Mouse (Mus musculus): ENCODE results near the gene Slc25a33. TPM values are rescaled to one million over a fixed set of nuclear protein-coding genes. Genes with fewer than 3 reads are reported as not detected.

The Slc25a33 gene
- polyA plus RNA-seq, 1 experiment from 2014 or later, result 48.4 TPM

DNA sequence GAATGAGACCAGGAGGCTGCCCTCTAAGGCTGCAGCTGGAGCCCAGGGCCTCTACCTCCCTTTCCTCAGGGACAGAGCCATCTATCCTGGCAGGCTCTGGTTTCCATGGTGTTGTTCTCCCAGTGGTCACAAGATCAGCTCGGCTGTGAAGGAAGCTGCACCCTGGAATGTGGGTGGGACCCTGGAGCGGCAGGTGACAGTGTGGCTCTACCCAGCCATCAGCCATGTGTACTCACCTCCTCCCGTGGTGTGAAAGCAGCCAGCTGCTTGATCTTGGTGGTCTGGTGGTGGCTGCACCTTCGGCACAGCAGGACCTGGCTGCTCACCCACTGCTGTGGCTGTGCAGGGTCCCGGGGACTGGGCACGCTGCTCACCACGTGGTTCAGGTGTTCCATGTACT lies 43.2 kb downstream of the Slc25a33 start:
- Histone ChIP-seq H3K27ac (ENCODE audit: low read depth, low read length) (no peak overlapping the region), H3K36me3 (ENCODE audit: control insufficient read depth, insufficient read depth, low read length) (peaks cover 36% of the 10 kb centered on the region), H3K4me3 (ENCODE audit: low read depth, low read length) (no peak overlapping the region), H3K4me1 (ENCODE audit: control insufficient read depth, insufficient read depth, low read length) (peaks cover 34% of the 10 kb centered on the region), H3K9ac (replicated peaks; ENCODE audit: low read depth, low read length) (no peak overlapping the region), H3K4me2 (ENCODE audit: low read depth, low read length) (no peak overlapping the region), H3K9me3 (ENCODE audit: control insufficient read depth, low read length) (no peaks in the 10 kb centered on the region), H3K27me3 (ENCODE audit: control insufficient read depth, insufficient read depth, low read length) (no peaks in the 10 kb centered on the region)
- 74% methylated on average over 7 of the region's 7 CpGs for WGBS
- ATAC-seq (ENCODE audit: low read depth), result no peak

DNA sequence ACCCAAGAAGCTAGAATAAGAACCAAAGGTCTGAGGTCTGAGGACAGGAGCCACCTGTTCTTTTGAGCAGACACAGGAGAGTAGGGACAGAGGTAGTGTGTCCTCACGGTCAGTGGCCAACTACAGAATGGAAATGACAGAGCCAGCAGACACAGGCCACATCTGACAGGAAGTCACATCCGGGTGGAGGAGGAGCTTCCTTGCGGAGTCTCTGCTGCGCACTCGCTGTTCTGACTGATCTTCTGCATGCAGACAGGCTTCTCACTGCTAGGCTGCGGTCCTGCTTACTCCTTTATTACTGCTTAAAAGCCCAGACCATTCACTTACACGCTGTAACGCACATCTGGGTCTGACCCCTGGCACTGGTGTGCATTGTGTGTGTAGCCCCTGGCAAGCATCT lies 45.3 kb downstream of the Slc25a33 start:
- Histone ChIP-seq H3K9me3 (ENCODE audit: control insufficient read depth, low read length) (no peaks in the 10 kb centered on the region), H3K27me3 (ENCODE audit: control insufficient read depth, insufficient read depth, low read length) (no peaks in the 10 kb centered on the region), H3K4me1 (ENCODE audit: control insufficient read depth, insufficient read depth, low read length) (peaks cover 16% of the 10 kb centered on the region), H3K4me2 (ENCODE audit: low read depth, low read length) (no peak overlapping the region), H3K27ac (ENCODE audit: low read depth, low read length) (no peak overlapping the region), H3K9ac (replicated peaks; ENCODE audit: low read depth, low read length) (no peak overlapping the region), H3K36me3 (ENCODE audit: control insufficient read depth, insufficient read depth, low read length) (peaks cover 45% of the 10 kb centered on the region), H3K4me3 (ENCODE audit: low read depth, low read length) (no peak overlapping the region)
- ATAC-seq (ENCODE audit: low read depth), result no peak
- WGBS, result 78% methylated on average over 8 of the region's 8 CpGs

DNA sequence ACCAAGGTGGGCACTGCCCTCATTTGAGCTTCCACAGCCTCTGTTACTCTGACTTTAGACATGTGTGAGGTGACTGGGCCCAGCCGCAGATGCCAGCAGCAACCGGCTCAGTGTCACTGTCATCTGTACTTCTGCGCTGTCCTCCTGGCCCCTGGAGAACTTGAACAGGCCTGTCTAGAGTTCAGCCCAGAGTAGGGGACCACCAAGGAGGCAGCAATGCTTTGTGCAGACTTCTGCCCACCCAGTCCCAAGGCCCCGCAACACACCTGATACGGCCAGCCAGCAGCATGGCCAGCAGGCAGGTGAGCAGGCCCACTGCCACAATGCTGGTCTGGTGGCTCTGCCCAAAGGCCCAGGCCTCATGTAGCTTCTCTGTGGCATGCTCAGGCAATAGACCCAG lies 46.4 kb downstream of the Slc25a33 start:
- WGBS, result 95% methylated on average over 5 of the region's 5 CpGs
- H3K4me2 ChIP-seq (ENCODE audit: low read depth, low read length), result no peak overlapping the region
- ATAC-seq (ENCODE audit: low read depth), result no peak
- H3K9me3 ChIP-seq (ENCODE audit: control insufficient read depth, low read length), result no peaks in the 10 kb centered on the region
- no peak overlapping the region for H3K4me3 ChIP-seq (ENCODE audit: low read depth, low read length)
- peaks cover 45% of the 10 kb centered on the region for H3K36me3 ChIP-seq (ENCODE audit: control insufficient read depth, insufficient read depth, low read length)
- H3K9ac ChIP-seq (replicated peaks; ENCODE audit: low read depth, low read length), result no peak overlapping the region
- H3K27me3 ChIP-seq (ENCODE audit: control insufficient read depth, insufficient read depth, low read length), result no peaks in the 10 kb centered on the region
- peaks cover 4% of the 10 kb centered on the region for H3K4me1 ChIP-seq (ENCODE audit: control insufficient read depth, insufficient read depth, low read length)
- H3K27ac ChIP-seq (ENCODE audit: low read depth, low read length), result no peak overlapping the region

DNA sequence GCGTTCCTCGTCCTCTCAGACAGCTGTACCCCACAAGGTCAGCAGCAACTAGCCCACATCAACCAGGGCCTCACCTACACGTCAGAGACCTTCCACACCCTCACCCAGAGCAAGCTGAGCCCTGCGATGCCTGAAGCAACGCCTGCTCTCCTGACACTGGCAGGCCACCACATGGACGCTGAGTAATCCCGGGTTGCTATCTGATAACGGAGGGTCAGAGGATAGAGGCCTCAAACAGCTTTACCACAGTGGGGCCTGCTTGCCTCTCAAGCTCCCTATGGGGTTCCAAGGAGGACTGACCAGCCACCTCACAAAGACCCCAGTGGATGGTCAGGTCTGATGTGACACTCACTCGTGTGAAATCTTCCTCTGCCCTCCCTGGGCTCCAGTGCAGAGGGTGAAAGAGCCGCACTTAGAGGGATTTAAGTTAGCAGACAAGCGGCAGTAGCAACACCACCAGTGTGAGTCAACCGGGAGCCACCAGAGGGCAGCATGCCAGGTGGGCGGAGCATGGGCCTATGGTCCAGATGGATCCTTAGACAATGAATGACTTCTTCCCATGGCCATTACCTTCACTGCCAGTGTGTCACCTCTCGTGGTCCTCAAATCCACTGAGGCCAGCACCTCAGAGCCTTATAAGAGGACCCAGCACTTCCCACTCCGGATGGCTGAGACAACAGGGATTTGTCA lies 48.3 kb downstream of the Slc25a33 start:
- Histone ChIP-seq H3K9ac (replicated peaks; ENCODE audit: low read depth, low read length) (no peak overlapping the region), H3K9me3 (ENCODE audit: control insufficient read depth, low read length) (no peaks in the 10 kb centered on the region), H3K4me1 (ENCODE audit: control insufficient read depth, insufficient read depth, low read length) (no peaks in the 10 kb centered on the region), H3K4me2 (ENCODE audit: low read depth, low read length) (no peak overlapping the region), H3K27me3 (ENCODE audit: control insufficient read depth, insufficient read depth, low read length) (no peaks in the 10 kb centered on the region), H3K36me3 (ENCODE audit: control insufficient read depth, insufficient read depth, low read length) (peaks cover 48% of the 10 kb centered on the region), H3K27ac (ENCODE audit: low read depth, low read length) (no peak overlapping the region), H3K4me3 (ENCODE audit: low read depth, low read length) (no peak overlapping the region)
- 74% methylated on average over 15 of the region's 15 CpGs for WGBS
- no peak for ATAC-seq (ENCODE audit: low read depth)

DNA sequence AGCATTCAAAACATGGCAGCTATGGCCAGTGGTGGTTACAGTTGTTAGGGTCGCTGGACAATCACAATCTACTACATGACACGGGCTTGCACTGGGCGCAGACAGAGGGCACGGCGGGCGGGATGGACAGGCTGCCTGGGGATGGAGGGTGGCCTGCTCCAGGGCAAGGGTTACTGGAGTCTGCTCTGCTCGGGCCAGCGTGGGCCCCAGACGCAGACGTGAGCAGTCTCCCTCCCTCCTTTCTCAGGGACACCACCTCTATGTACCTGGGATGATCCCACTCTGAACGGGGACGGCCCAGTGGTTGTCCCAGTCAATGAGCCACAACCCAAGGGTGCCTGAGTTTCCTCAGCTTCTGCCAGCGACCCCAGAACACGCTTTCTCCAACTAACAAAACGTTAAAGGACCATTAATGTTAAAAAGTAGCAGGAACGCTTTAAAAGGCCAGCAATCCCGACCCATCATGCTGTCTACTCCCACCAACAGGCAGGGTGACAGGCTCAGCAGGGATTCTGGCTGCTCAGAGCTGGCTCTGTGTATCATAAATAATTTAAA lies 49.1 kb downstream of the Slc25a33 start:
- Histone ChIP-seq H3K9me3 (ENCODE audit: control insufficient read depth, low read length) (no peaks in the 10 kb centered on the region), H3K4me2 (ENCODE audit: low read depth, low read length) (no peak overlapping the region), H3K9ac (replicated peaks; ENCODE audit: low read depth, low read length) (no peak overlapping the region), H3K4me3 (ENCODE audit: low read depth, low read length) (no peak overlapping the region), H3K27ac (ENCODE audit: low read depth, low read length) (no peak overlapping the region), H3K36me3 (ENCODE audit: control insufficient read depth, insufficient read depth, low read length) (peaks cover 54% of the 10 kb centered on the region), H3K4me1 (ENCODE audit: control insufficient read depth, insufficient read depth, low read length) (no peaks in the 10 kb centered on the region), H3K27me3 (ENCODE audit: control insufficient read depth, insufficient read depth, low read length) (no peaks in the 10 kb centered on the region)
- ATAC-seq (ENCODE audit: low read depth), result no peak
- WGBS, result 92% methylated on average over 17 of the region's 17 CpGs

DNA sequence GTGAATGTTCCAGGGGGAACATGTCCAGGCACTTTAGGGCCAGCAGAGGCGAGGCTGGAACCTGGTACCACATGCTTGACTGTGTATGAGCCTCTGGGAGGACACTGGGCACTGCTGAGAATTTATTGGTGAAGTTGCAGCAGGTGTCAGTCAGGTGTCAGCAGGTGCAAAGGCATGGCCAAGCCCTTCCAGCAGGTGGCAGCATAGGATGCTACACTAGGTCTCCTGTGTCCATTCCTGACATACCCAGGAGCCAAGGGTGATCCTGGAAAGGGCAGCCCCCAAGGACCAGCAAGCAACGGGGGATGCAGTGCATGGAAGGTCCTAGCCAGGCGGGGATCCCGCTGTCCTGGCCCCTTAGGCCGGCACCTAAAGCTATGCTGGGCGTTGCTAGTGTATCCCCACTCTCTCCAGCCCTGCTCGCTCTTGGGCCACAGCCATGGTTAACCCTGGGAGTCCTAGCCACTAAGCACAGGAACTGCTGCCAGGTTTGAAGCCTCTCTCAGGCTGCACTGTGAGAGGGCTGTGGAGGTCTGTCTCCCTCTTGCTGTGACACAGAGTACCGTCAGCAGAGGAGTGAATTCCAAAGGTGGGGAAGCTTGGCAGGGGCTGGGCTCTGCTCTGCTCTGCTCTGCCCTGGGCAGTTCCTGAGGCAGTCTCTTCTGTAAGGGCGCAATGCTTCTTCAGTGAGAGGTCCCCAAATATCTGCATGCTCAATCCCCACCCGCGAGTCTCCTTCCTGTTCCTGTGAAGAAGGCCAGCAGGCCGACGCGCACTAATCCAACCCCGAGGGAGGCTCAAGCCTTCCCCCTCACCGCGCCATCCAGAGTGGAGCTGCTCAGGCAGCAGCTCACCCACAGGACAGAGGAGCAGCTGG lies 50.0 kb downstream of the Slc25a33 start:
- no peak overlapping the region for H3K4me3 ChIP-seq (ENCODE audit: low read depth, low read length)
- H3K36me3 ChIP-seq (ENCODE audit: control insufficient read depth, insufficient read depth, low read length), result peaks cover 51% of the 10 kb centered on the region
- H3K27me3 ChIP-seq (ENCODE audit: control insufficient read depth, insufficient read depth, low read length), result no peaks in the 10 kb centered on the region
- no peak overlapping the region for H3K9ac ChIP-seq (replicated peaks; ENCODE audit: low read depth, low read length)
- no peak overlapping the region for H3K4me2 ChIP-seq (ENCODE audit: low read depth, low read length)
- H3K27ac ChIP-seq (ENCODE audit: low read depth, low read length), result no peak overlapping the region
- peak; percentile 45; the same call in 1 of the 2 replicates for ATAC-seq (ENCODE audit: low read depth)
- H3K9me3 ChIP-seq (ENCODE audit: control insufficient read depth, low read length), result no peaks in the 10 kb centered on the region
- H3K4me1 ChIP-seq (ENCODE audit: control insufficient read depth, insufficient read depth, low read length), result no peaks in the 10 kb centered on the region
- 71% methylated on average over 17 of the region's 17 CpGs for WGBS

DNA sequence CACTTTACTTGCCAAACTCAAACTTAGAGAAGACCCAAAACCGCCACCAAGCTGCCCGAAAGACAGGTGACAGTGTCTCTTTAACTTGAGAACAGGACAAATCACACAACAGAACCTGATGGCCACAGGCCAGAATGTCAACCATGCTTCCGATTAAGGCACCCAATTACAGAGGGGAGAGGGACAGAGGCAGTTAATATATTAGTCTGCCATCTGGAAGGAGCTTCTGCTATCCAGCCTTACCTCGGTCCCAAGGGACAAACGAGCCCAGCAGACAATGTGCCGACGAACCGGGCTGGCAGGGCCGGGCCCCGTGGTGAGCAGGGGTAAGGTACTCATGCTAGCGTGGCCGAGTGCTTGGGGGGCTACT lies 51.1 kb downstream of the Slc25a33 start:
- Histone ChIP-seq H3K9me3 (ENCODE audit: control insufficient read depth, low read length) (no peaks in the 10 kb centered on the region), H3K4me3 (ENCODE audit: low read depth, low read length) (no peak overlapping the region), H3K4me1 (ENCODE audit: control insufficient read depth, insufficient read depth, low read length) (no peaks in the 10 kb centered on the region), H3K9ac (replicated peaks; ENCODE audit: low read depth, low read length) (no peak overlapping the region), H3K27ac (ENCODE audit: low read depth, low read length) (no peak overlapping the region), H3K27me3 (ENCODE audit: control insufficient read depth, insufficient read depth, low read length) (no peaks in the 10 kb centered on the region), H3K4me2 (ENCODE audit: low read depth, low read length) (no peak overlapping the region), H3K36me3 (ENCODE audit: control insufficient read depth, insufficient read depth, low read length) (peaks cover 58% of the 10 kb centered on the region)
- 62% methylated on average over 12 of the region's 12 CpGs for WGBS
- ATAC-seq (ENCODE audit: low read depth), result no peak

DNA sequence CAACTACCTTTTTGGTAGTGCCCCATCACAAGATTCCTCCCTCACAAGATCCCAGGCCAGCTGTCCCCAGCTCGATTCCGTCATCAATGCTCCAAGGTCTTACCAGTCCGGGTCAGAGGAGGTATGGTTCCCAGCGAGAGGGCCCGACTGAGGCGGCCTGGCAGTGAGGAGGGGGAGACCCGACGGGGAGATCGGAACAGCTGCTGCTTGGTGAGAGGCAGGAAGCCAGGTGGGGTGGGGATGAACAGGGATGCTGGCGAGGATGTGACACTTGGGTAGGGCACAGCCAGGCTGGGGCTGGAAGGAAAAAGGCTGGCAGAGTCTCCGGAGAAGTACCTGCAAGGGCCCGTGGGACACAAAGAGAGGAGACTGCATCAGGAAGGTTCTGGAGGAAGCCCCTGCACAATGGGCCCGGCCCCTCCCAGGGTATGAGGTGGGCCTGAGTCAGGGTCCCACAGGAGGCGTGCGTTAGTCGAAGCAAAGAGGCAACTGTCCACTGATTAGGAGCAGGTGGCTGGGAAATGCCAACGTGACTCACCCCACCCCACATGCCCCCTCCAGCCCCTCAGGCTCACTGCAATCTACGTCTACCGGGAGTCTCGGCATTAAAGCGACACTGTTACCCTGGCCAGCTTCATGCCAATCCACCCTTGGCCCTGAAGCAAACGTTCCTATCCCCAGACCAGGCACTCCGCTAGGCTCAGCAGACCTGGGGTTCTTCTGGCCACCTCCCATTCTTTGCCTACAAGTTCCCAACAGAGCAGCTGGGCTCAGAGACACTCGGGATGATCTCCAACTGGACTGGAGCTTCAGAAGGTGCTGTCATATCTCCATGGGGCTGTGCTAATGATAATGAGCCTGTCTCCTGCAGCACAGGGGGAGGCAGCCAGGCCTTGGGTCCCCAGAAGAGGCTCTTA lies 51.7 kb downstream of the Slc25a33 start:
- WGBS, result 70% methylated on average over 24 of the region's 24 CpGs
- ATAC-seq (ENCODE audit: low read depth), result no peak
- H3K4me3 ChIP-seq (ENCODE audit: low read depth, low read length), result no peak overlapping the region
- H3K36me3 ChIP-seq (ENCODE audit: control insufficient read depth, insufficient read depth, low read length), result peaks cover 58% of the 10 kb centered on the region
- no peaks in the 10 kb centered on the region for H3K27me3 ChIP-seq (ENCODE audit: control insufficient read depth, insufficient read depth, low read length)
- no peaks in the 10 kb centered on the region for H3K4me1 ChIP-seq (ENCODE audit: control insufficient read depth, insufficient read depth, low read length)
- H3K27ac ChIP-seq (ENCODE audit: low read depth, low read length), result no peak overlapping the region
- no peak overlapping the region for H3K9ac ChIP-seq (replicated peaks; ENCODE audit: low read depth, low read length)
- no peaks in the 10 kb centered on the region for H3K9me3 ChIP-seq (ENCODE audit: control insufficient read depth, low read length)
- H3K4me2 ChIP-seq (ENCODE audit: low read depth, low read length), result no peak overlapping the region

All from neural tube, embryonic 14.5 days (tissue).